Mouse (Mus musculus): ENCODE results near the gene Krtap3-3.
"Not testable (repeated sequence)": the region's sequence is repeated elsewhere in the genome, so short reads cannot be mapped to it uniquely, and the experiment has no call there.

The Krtap3-3 gene

GRCm38 (mm10) chr11:99550765-99551164 is at the start of gene Krtap3-3:
TSS of gene Krtap3-3 (minus strand) at chr11:99550865.
- DNase-seq (ENCODE audit: low spot score): no peak

- not testable (repeated sequence) for DNase-seq (ENCODE audit: low spot score)
These were observed 47.1 kb upstream of the Krtap3-3 start, which contains the start of gene Krtap9-3 for GRCm38 (mm10) chr11:99597742-99598141. TSS of gene Krtap9-3 (minus strand) at chr11:99598105.

GRCm38 (mm10) chr11:99590981-99591380 is 40.3 kb upstream of the Krtap3-3 start, which contains the start of gene Krtap1-3:
TSS of gene Krtap1-3 (minus strand) at chr11:99591339.
- DNase-seq (ENCODE audit: low spot score): no peak

- DNase-seq (ENCODE audit: low spot score): no peak
These were observed 34.4 kb upstream of the Krtap3-3 start for GRCm38 (mm10) chr11:99585096-99585495.

- DNase-seq (ENCODE audit: low spot score): no peak
These were observed 32.6 kb upstream of the Krtap3-3 start, which contains the start of gene Krtap1-4 for GRCm38 (mm10) chr11:99583245-99583704. TSS of gene Krtap1-4 (minus strand) at chr11:99583654.

GRCm38 (mm10) chr11:99581564-99581963 is 30.9 kb upstream of the Krtap3-3 start:
- no peak for DNase-seq (ENCODE audit: low spot score)

GRCm38 (mm10) chr11:99581051-99581450 is 30.4 kb upstream of the Krtap3-3 start:
- DNase-seq (ENCODE audit: low spot score): no peak

GRCm38 (mm10) chr11:99580636-99581035 is 30.0 kb upstream of the Krtap3-3 start, which contains the start of gene Krtap1-5:
TSS of gene Krtap1-5 (minus strand) at chr11:99581016.
- DNase-seq (ENCODE audit: low spot score): no peak

- peak; percentile 44 for DNase-seq (ENCODE audit: low spot score)
These were observed 23.4 kb upstream of the Krtap3-3 start for GRCm38 (mm10) chr11:99574106-99574505.

GRCm38 (mm10) chr11:99573164-99573563 is 22.5 kb upstream of the Krtap3-3 start:
- no peak for DNase-seq (ENCODE audit: low spot score)

- no peak for DNase-seq (ENCODE audit: low spot score)
These were observed 15.9 kb upstream of the Krtap3-3 start, which contains the start of gene Krtap3-1 for GRCm38 (mm10) chr11:99566530-99566929. TSS of gene Krtap3-1 (minus strand) at chr11:99566630.

GRCm38 (mm10) chr11:99562580-99562979 is 11.9 kb upstream of the Krtap3-3 start:
- DNase-seq (ENCODE audit: low spot score): no peak

GRCm38 (mm10) chr11:99559366-99559765 is 8.7 kb upstream of the Krtap3-3 start, which contains the start of gene Gm11939:
TSS of gene Gm11939 (minus strand) at chr11:99559466.
- no peak for DNase-seq (ENCODE audit: low spot score)

- DNase-seq (ENCODE audit: low spot score): no peak
These were observed 7.5 kb upstream of the Krtap3-3 start for GRCm38 (mm10) chr11:99557976-99558745.

GRCm38 (mm10) chr11:99556753-99557152 is 6.1 kb upstream of the Krtap3-3 start, which contains the start of gene Krtap3-2:
TSS of gene Krtap3-2 (minus strand) at chr11:99556853.
- no peak for DNase-seq (ENCODE audit: low spot score)

GRCm38 (mm10) chr11:99556195-99556594 is 5.5 kb upstream of the Krtap3-3 start:
- no peak for DNase-seq (ENCODE audit: low spot score)

- no peak for DNase-seq (ENCODE audit: low spot score)
These were observed 2.8 kb downstream of the Krtap3-3 start for GRCm38 (mm10) chr11:99547892-99548291.

- DNase-seq (ENCODE audit: low spot score): peak; percentile 13
These were observed 10.9 kb downstream of the Krtap3-3 start for GRCm38 (mm10) chr11:99539721-99540120.

GRCm38 (mm10) chr11:99521288-99521860 is 29.3 kb downstream of the Krtap3-3 start, which contains the start of gene Krt39:
TSS of gene Krt39 (minus strand) at chr11:99521338.
- DNase-seq (ENCODE audit: low spot score): no peak

GRCm38 (mm10) chr11:99514098-99514497 is 36.6 kb downstream of the Krtap3-3 start:
- DNase-seq (ENCODE audit: low spot score): no peak

Data from ovary, postnatal 10 days (tissue).